Mouse (Mus musculus) spleen, adult 2 months (tissue): ENCODE measurements around the gene Nek8. TPM values are rescaled to one million over a fixed set of nuclear protein-coding genes. Genes with fewer than 3 reads are reported as not detected.
A peak's percentile ranks its signal among the peaks of the same experiment; 100 is the strongest.

Source experiments
- DNase-seq, 2 experiments: peaks; one replicate each; pipeline versions ENCODE4 v3.0.0 to v3.0.0-alpha.2; 2012 to 2021; ENCODE audit warnings: low spot score in 2 of 2, low read depth in 1 of 2
- H3K27ac ChIP-seq: fragments of 200-500 bp; 2 replicates; pipeline ENCODE4 v1.5.1; 2012; ENCODE audit warnings: low read length, inconsistent platforms; ENCODE audit not compliant: insufficient read depth
- H3K27me3 ChIP-seq: fragments of 200-500 bp; 2 replicates; pipeline ENCODE4 v1.6.1; 2012; ENCODE audit warnings: mild to moderate bottlenecking, moderate library complexity, low read length, inconsistent platforms; ENCODE audit not compliant: control insufficient read depth, insufficient read depth
- H3K36me3 ChIP-seq: fragments of 200-500 bp; 2 replicates; pipeline ENCODE4 v1.6.1; 2012; ENCODE audit warnings: mild to moderate bottlenecking, low read length, inconsistent platforms; ENCODE audit not compliant: control insufficient read depth, insufficient read depth
- H3K4me1 ChIP-seq: fragments of 200-500 bp; 2 replicates; pipeline ENCODE4 v1.6.1; 2011; ENCODE audit warnings: inconsistent platforms; ENCODE audit not compliant: control insufficient read depth, insufficient read depth, insufficient read length
- H3K4me3 ChIP-seq: fragments of 200-500 bp; 2 replicates; pipeline ENCODE4 v1.5.1; 2011; ENCODE audit warnings: mild to moderate bottlenecking, inconsistent platforms; ENCODE audit not compliant: insufficient read depth, insufficient read length; ENCODE audit errors: extremely low read depth
- CTCF ChIP-seq: fragments of 200-500 bp; IDR thresholded peaks from 2 replicates; pipeline ENCODE4 v1.5.1; 2011; ENCODE audit warnings: mild to moderate bottlenecking, inconsistent platforms; ENCODE audit not compliant: insufficient read depth, insufficient read length, insufficient replicate concordance; ENCODE audit errors: extremely low read depth
- POLR2A ChIP-seq: fragments of 200-500 bp; IDR thresholded peaks from 2 replicates; pipeline ENCODE4 v1.6.1; 2011; ENCODE audit warnings: low read depth, low read length, inconsistent platforms
- WGBS: fragments of 180-500 bp; shearing (Covaris S2); methylation state at CpG from one replicate; pipeline ENCODE4 v1.1.7; 2018; 5-methylcytosine and 5-hydroxymethylcytosine counted together
- polyA plus RNA-seq: library from polyadenylated mRNA; depleted of rRNA; stranded (reverse); fragments of >200 nt; gene quantifications from 2 replicates; pipeline ENCODE4 v1.2.3, GENCODE M21; 2012

Gene Nek8
- polyA plus RNA-seq, 1 experiment = 17.6 TPM

DNA sequence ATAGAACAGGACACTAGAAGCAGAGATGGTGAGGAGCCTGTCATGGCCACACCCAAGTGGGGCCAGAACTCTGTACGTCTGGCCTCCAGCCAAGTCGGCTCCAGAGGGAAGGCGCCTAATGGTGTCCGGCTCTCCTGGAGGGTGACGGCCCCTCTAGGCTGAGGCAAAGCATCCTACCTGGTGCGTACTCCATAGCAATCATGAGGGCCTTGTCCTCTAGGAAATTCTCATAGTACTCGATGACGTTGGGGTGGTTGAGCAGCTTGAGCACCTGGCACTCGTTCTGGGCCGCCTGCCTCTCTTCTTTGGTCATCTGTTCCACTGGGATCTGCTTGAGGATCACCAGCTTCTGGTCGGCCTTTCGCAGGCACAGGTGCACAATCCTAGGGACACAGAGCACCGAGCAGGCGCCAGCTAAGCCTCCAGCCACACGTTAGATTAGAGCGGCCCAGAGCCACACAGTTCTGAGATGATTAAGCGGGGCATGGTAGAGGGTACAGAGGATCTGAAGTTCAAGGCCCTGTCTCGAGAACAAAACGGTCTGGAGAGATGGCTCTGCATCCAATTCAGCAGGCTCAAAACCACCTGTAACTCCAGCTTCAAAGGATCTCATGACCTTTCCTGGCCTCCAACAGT lies 3.6 kb downstream of the Nek8 start:
- H3K27ac ChIP-seq = no peak overlapping the region
- 94% methylated on average over 19 of the region's 19 CpGs for WGBS
- H3K27me3 ChIP-seq = no peaks in the 10 kb centered on the region
- TF ChIP-seq CTCF = no peak
- TF ChIP-seq POLR2A = no peak
- DNase-seq = no peak
- H3K36me3 ChIP-seq = no peaks in the 10 kb centered on the region
- peaks cover 10% of the 10 kb centered on the region for H3K4me1 ChIP-seq
- no peak overlapping the region for H3K4me3 ChIP-seq

DNA sequence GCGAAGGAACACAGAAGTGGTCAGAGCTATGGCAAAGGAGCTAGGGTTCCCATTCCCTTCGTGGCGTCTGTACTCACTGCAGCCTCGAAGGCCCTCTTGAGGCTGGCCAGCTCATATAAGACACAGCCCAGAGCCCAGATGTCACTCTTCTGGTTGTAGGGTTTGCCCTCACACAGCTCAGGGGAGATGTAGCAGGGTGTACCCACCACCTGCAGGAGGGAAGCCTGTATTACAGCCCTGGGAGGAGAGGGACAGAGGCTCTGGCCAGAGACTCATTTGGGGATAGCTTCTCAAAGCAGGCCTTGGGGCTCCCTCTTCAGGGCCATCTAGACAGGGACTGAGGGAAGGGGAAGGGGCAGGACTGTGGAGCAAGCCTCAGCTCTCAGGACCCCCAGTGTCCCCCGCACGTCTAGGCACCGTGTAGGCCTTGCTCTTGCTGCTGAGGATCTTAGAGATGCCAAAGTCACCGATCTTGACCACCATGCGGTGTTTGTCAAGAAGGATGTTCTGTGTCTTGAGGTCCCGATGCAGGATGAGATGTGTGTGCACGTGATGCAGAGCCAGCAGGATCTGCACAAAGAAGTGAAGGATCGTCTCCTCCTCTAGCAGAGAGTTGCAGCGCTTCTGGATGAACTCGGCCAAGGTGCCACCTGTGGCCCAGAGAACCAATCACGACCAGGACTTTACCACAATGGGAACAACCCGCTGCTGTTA lies 4.3 kb downstream of the Nek8 start:
- WGBS = 91% methylated on average over 16 of the region's 16 CpGs
- Histone ChIP-seq H3K4me3 (no peak overlapping the region), H3K27ac (no peak overlapping the region), H3K27me3 (no peaks in the 10 kb centered on the region), H3K36me3 (no peaks in the 10 kb centered on the region), H3K4me1 (peaks cover 10% of the 10 kb centered on the region)
- no peak for DNase-seq
- TF ChIP-seq CTCF = no peak
- no peak for TF ChIP-seq POLR2A

DNA sequence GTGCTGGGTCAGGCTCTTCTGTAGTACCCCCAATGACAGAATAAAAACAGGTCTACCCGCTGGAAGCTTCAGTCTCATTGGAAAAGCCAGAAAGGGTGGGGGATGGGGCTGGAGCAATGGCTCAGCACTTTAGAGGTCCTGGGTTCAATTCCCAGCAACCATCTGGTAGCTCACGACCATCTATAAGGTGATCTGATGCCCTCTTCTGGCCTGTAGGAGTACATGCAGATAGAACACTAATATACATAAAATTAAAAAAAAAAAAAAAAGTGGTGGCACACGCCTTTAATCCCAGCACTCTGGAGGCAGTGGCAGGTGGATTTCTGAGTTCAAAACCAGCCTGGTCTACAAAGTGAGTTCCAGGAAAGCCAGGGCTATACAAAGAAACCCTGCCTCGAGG lies 5.1 kb downstream of the Nek8 start:
- no peak for DNase-seq
- H3K4me1 ChIP-seq = peaks cover 10% of the 10 kb centered on the region
- 72% methylated on average over 4 of the region's 4 CpGs for WGBS
- no peak overlapping the region for H3K4me3 ChIP-seq
- no peaks in the 10 kb centered on the region for H3K36me3 ChIP-seq
- H3K27ac ChIP-seq = no peak overlapping the region
- H3K27me3 ChIP-seq = no peaks in the 10 kb centered on the region
- no peak for TF ChIP-seq CTCF
- TF ChIP-seq POLR2A = no peak

DNA sequence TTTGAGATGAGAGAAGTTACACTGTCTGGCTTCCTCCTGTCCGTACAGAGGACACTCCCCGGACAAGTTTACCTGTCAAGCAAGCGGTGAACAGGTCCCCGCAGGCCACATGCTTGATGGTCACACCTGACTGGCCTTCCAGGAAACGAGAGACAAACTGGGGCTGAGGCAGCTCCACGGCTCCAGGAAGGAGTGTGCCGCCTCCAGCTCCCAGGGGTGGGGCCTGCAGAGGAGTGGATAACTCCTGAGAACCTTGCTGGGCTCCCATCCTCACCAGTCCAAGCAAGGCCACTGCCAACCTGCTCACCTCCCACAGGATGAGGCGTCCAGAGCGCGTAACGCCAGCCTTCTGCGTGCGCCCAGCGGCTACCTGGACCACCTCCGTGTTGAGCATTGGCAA lies 6.2 kb downstream of the Nek8 start:
- Histone ChIP-seq H3K4me1 (peaks cover 12% of the 10 kb centered on the region), H3K27ac (no peak overlapping the region)
- DNase-seq = no peak

DNA sequence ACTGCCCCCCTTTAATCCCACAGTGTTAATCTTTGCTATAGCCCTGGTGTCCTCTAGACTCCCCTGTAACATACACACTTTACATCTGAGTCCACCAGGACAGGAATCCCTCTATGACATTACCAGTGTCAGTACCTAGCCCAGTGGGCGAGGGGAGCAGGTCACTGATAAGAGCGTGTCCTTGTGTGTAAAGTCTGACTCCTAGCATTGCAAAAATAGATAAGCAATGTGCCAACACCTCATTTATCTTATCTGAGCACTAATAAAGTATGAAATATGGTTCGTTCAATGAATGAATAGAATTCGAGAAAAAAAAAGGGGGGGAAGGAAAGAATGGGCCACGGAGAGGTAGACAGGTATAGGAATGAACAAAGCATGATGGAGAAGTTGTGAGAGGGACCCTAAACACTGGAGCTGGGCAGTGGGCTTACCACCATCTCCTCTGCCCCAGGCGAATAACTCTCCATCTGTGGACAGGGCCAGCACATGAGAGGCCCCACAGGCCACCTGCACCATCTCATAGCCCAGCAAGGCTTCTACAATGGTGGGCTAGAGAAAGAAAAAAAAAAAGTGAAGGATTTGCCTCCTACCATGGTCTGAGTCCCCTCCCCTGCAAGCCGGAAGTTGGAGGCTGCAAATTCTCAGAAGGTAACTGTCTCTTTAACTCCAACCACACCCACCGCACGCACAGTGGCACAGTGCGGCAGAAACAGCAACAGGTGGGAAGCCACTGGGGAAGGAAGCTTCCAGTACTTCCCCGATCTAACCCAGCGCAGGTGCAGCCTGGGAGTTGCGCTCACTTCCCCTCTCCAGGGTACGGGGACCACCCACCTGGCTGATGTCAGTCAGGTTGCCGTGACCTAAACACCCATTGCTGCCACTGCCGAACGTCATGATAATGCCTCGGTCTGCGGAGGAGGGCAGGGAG lies 7.7 kb downstream of the Nek8 start:
- peaks cover 15% of the 10 kb centered on the region for H3K4me1 ChIP-seq
- no peak for TF ChIP-seq POLR2A
- TF ChIP-seq CTCF = no peak
- H3K4me3 ChIP-seq = peak overlapping the region; percentile 48
- WGBS = 23% methylated on average over 19 of the region's 19 CpGs
- no peaks in the 10 kb centered on the region for H3K36me3 ChIP-seq
- peak overlapping the region; percentile 69 for H3K27ac ChIP-seq
- peak; percentile 59 to 69 for DNase-seq
- no peaks in the 10 kb centered on the region for H3K27me3 ChIP-seq

More for the DNA sequence above, 6.2 kb downstream of the Nek8 start:
- 78% methylated on average over 15 of the region's 15 CpGs for WGBS
- no peaks in the 10 kb centered on the region for H3K27me3 ChIP-seq
- no peaks in the 10 kb centered on the region for H3K36me3 ChIP-seq
- H3K4me3 ChIP-seq = no peak overlapping the region
- TF ChIP-seq CTCF (no peak), POLR2A (no peak)

DNA sequence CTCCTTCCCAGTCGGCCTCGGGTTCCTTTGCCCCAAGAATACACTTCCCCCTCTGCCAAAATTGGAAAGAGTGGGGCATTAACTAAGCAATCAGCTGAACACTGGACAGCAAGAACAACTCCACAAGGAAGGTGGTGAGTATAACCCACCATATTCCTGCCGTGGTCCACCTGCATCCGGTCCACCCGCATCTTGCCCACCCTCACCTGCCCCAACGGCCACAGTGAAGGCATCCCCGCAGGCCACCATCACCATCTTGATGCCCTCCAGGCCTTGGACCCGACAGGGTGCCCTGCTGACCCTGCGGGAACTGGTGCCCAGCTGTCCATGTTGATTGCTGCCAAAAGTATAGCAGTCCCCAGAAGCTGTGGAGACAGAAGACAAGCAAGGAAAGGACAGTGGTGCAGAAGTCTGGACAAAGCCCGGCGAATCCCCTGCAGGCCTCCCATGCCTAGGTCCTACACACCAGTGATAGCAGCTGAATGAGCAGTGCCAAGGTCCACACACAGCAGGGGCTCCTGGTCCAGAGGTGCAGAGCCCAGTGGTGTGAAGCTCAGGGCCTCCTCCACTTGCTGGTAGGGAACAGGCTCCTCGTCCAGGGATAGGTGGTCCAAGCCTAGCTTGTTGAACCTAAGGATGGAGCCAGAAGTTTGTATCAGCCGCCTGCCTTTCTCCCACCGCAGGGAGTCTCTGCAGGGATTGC lies 9.1 kb downstream of the Nek8 start:
- Histone ChIP-seq H3K4me1 (peaks cover 24% of the 10 kb centered on the region), H3K27me3 (no peaks in the 10 kb centered on the region), H3K36me3 (no peaks in the 10 kb centered on the region), H3K4me3 (no peak overlapping the region), H3K27ac (no peak overlapping the region)
- TF ChIP-seq POLR2A (no peak), CTCF (no peak)
- WGBS = 95% methylated on average over 14 of the region's 14 CpGs
- DNase-seq = no peak
